Mouse (Mus musculus) frontal cortex, postnatal 14 days (tissue): ENCODE measurements around the gene Gpbp1.
A peak's percentile ranks its signal among the peaks of the same experiment; 100 is the strongest.

Experiments used
- DNase-seq, 2 experiments: peaks; one replicate each; pipeline ENCODE4 v3.0.0; 2022; ENCODE audit warnings: low spot score in 2 of 2

The Gpbp1 gene

DNA sequence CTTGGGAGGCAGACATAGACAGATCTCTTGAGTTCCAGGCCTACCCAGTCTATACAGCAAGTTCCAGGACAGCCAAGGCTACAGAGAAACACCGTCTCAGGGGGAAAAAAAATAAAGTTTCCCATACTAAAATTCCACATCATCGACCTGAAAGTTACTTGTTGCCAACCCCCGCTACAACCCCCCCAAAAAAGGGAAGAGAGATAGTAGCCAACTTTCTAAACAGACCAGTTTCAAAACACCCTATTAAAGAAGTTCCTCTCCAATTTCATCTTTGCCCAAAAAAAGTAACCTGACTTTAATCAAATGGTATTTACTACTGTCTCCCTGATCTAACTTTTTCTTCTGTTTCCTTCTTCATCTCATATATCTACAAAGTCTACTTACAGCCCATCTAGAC lies 22.6 kb downstream of the Gpbp1 start:
- DNase-seq, result no peak

DNA sequence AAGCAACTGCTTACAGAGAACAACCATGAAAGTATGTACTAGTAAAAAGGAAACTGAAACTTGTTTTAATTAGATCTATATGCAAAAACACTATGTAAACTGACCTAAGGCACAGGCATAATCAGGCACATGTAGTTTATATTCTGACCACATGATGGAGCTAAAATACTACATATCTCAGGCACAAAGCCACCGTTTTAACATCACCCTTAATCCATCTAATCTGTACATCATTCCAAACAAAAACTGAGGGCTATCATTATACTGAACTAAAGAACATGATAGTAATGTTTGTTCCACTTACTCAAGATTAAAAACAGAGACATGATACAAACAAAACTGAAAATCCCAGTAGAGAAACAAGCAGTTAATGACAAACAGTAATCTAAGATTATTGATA lies 28.5 kb downstream of the Gpbp1 start:
- no peak for DNase-seq

DNA sequence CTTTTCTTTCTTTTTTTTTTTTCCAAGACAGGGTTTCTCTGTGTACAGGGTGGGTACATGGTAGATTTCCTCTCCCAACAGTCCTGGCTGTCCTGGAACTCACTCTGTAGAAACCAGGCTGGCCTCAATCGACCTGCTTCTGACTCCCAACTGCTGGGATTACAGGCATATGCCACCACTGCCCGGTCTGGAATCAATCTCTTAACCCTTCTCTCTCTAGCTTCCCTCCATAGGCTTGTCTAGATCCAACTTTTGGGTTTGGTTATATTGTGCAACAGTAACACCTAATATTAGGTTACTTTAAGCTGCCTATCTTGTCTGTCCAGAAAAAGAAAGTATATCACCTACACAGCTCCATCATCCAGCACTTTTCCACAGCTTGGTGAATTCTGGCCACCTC lies 33.1 kb downstream of the Gpbp1 start:
- DNase-seq, result no peak

DNA sequence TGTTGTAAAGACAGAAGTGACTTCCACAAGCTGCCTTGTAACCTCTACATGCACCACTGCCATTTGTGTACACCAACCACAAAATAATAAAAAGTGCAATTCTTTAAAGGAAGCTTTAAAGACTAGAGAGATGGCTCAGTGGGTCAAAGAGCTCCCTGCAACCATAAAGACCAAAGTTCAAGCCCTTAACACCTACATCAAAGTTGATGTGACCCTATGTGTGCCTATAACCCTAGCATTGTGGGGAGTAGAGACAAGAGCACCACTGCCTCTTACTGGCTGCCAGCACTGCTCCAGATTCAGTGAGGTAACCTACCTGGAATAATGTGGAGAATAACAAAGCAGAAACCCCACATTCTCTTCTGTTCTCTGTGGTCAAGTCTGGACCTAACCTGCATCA lies 45.6 kb downstream of the Gpbp1 start:
- no peak for DNase-seq

DNA sequence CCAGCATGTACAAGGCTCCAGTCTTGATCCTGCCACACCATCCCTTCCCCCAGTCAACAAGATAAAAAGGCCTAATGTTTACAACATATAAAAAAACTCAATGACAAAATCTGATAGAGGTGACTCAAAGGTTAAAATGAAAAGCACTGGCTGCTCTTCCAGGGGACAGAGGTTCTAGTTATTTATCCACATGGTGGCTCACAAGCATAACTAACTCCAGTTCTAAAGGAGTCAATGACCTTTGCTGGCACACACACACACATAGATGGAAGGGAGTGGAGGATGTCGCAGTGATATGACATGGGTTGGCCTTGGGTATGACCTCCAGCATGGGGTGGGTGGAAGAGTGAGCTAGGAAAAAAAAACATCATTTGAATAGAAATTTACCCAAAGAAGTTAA lies 58.7 kb downstream of the Gpbp1 start:
- DNase-seq, result no peak

DNA sequence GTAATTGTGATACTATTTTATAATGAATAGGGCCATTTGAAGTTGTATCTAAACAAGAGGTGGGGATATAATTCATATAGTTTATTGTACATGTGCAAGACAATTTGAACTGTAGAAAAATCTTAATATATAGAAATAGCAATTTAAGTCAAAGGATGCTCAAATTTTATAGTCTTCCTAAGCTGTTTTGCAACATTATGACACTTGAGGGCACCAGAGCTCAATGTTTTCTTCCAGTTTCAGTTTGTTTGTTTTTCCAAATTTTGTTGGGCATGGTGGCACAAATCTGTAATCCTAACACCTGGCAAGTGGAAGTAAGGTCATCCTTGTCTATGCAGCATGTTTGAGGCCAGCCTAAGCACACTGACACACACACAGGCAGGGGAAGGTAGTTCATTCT lies 68.6 kb downstream of the Gpbp1 start:
- DNase-seq, result no peak

DNA sequence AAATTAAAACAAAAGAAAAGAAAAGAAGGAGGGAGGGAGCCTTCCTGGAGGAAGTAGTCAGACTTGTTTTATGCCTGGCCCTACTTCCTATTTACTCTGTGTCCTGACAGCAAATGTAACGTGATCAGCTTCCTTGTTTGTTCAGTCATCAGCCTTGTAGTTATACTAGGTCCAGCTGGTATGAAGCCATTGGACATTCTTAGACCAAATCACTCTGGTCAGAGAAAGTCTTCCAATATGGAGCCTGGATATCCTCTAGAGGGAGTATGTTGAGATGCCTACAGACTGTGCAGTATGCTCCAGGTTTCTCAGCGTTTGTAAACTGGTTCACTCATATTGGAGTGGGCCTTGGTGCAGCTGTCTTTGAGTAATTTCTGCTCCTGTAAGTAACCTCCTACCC lies 71.8 kb downstream of the Gpbp1 start:
- DNase-seq, result no peak

DNA sequence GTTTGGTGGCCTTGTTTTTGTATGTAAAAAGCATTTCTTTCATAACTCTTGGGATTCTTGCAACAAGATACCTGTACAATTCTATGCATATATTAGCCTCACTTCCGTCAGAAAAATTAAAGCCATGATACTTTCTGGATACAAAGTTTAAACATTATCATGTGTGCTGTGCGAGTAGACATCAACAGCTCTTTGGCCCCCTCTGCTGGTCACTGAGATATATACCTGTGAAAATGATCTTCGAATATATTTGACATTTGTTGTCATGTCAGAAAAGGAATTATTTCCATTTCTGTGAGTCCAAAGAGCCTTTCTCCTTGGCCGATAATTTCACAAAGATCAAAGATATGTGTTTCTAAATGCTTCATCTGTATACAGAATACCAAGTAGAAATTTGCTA lies 76.8 kb downstream of the Gpbp1 start:
- peak in 1 of 2 experiments; percentile 48 for DNase-seq

DNA sequence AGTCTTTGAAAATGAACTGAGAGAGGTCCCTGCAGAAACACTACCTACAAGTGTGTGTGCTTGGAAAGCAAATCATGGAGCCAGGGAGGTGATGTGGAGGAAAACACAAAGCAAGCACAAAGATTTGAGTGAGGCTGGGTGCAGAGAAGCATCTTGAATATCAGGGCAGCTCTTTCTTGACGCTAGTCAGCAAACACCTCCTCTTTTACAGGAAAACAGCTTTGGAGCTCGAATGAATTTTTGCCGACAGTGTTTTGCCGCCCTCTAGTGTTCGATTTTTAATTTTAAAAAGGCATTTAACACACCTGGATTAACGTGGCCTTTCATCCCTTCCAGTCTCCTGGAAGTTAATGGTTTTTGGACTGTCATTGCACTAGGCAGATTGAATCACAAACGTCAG lies 79.1 kb downstream of the Gpbp1 start:
- DNase-seq, result no peak

DNA sequence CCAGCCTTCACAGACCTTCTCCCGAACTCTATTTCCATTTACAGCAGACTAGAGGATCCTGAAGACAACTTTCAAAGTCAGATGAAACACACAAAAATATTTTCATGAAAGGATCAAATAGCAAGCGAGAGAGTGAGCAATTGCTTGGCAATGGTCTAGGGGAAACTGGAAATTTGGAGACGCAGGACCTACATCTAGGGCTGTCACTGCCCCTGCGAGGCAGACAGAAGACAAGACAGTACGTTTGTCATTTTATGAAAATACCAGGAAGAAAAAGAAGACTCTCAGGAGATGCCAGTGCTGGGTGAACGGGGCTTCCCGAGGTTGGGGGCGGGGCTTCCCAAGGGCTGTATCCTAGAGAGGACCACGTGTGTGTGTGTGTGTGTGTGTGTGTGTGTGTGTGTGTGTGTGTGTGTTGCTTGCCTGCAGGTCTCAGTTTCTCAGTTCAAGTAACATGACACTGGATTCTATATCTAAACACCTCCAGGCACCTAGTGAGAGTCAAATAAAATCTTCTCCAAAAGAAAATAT lies 83.0 kb downstream of the Gpbp1 start:
- no peak for DNase-seq

DNA sequence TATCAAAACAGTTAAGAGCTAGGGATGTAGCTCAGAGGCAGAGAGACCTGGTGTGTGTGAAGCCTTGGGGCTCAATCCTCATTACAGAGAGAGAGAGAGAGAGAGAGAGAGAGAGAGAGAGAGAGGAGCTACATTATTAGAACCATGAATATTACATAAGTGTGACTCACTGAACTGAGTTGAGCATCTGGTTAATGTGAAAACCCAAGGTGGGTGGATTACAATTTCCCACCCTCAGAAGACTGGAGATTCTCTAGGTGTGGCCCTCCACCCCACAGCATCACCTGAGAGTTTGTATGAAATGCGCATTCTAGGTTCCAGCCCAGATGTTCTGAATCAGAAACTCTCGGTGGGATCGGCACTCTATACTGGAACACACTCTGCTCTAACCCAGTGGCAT lies 84.0 kb downstream of the Gpbp1 start:
- DNase-seq, result no peak

DNA sequence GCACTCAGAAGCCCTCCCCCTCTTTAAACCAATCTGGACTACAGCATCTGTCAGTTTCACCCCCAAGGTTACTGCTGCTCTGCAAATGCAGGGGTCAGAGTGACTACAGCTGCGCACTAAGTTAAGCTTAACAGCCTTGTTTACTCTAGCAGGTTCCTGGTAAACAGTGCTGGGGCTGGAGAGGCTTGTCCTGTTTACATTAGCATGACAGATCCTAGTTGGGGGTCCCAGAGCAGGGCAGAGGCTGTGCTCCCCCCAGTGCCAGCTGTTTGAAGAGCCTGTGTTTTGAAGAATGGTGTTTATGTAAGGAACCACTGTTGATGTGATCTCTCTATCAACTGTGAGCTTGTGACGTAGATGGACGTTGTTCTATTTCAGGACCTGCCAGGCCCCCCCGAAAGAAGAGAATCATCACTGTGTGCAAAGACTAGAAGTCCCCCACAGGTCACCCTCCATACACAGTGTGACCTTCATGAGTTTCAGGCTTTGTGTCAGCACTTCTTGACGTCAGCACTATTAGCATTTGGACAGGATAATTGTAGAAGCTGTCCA lies 92.2 kb downstream of the Gpbp1 start:
- DNase-seq, result no peak

DNA sequence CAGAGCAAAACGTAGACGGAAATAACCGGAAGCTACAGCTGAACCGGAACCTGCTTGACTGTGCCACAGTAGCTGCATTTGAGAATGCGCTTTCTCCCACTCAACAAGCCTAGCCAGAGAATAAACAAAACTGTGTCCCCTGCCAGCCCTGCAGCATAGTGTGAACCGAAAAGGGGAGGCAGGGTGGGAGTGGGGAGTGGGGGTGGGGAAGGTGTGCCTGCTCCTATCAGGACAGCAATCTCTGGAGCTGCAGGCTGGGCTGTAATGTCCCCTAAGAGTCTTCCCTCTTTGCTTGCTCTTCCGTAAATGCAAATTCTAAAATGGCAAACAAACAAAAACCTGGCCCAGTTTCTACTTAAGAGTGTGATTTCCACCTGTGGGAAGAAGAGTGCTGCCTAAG lies 92.8 kb downstream of the Gpbp1 start:
- DNase-seq, result no peak

DNA sequence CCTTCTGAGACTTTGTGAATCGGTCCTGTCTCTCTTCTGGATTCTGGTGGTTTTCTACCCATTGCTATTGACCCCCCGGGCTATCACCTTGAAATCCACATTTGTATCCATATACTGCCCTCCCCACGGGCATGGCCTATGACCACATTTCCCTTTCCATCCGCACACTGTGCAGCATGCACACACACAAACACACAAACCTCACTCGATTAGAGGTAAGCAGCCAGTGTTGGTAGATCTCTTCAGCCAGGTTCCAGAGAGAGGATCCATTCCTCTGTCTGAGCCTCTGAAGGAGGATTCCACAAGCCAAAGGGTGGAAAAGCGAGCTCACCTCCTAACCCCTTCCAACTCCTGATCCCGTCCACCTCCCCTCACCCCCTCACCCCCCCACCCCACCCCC lies 94.4 kb downstream of the Gpbp1 start:
- no peak for DNase-seq

DNA sequence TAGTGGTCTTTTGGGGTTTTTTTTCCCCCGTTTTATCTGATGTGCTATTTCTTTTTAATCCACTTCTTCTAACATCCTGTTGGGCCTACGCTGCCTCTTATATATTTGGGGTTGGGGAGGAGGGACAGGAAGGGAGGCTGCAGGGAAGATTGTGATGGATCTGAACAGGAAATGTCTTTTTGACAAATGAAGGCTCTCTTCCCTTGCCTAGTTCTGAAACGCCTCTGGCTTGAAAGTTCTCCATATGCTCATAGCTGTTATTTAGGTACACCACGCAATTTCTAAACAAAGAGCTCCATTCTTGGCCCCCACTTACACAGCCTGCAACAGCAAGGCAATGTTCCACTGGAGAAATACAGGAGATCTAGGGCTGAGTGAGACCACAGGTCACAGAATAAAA lies 95.0 kb downstream of the Gpbp1 start:
- no peak for DNase-seq

DNA sequence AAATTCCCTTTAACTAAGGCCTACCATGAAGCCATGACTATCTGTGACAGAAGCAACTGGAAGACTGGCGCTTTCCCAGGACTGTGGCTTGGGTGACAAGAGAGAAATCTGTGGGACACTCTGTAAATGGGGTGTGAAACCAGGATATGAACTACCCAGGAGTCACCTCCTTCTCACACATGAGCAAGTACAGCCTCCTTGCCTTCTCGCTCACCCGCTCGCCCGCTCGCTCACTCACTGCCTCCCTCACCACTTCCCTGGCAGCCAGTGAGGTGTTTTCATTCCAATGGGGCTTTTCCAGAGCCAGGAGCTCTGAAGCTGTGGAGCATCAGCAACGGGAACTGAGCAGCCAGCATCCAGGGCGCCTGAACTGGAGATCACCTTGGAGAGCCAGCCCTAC lies 95.6 kb downstream of the Gpbp1 start:
- DNase-seq, result peak in 1 of 2 experiments; percentile 21

DNA sequence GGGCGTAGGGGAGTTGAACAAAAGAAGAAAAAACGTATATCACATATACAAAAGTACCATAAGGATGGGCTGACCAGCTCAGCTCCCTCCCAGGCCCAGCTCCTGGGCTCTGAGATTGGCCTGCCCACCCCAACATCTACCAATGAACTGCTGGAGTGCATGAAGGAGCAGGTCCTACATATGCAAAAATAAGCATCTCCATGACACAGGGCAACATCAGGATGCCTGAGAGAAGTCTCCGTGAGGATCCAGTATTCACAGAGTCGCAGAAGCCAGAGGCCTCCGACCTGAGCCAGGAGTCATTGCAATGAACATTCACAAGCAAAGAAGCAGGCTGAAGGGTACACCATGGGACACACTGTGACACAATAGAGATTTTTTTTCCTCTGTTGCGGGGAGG lies 96.5 kb downstream of the Gpbp1 start:
- no peak for DNase-seq

DNA sequence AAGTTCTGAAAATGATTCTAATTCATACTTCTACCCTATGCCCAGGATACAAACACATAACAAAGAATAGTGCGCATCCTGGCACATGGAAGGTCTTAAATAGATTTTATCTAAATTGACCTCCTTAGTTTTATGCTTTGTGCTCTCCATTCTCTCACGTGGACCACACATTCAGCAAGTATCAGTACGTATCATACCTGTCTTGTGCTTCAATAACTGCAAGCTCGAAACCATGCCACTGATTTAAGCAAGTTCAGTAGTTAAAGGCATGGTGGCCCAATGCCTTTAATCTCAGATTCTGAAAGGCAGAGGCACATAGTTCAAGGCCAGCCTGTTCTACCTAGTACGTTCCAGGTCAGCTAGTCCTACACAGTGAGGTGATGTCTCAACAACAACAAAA lies 98.5 kb downstream of the Gpbp1 start:
- DNase-seq, result no peak

DNA sequence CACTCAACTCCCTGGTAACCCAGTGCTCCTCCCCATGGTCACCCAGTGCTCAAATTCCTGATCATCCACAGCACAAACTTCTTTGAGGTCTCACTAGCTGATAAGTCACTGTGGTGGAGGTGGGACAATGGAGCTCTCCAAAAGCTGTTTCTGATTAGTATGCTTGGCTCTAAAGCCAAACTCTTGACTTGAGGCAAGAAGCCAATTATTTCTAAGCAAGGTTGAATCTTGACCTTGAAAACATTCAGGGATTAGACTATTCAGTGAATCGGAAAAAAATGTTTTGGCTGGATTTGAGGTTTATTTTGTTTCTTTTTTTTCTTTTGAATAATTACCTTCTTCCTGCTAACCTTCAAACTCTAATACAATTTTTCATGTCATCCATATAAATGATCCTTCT lies 98.9 kb downstream of the Gpbp1 start:
- no peak for DNase-seq

DNA sequence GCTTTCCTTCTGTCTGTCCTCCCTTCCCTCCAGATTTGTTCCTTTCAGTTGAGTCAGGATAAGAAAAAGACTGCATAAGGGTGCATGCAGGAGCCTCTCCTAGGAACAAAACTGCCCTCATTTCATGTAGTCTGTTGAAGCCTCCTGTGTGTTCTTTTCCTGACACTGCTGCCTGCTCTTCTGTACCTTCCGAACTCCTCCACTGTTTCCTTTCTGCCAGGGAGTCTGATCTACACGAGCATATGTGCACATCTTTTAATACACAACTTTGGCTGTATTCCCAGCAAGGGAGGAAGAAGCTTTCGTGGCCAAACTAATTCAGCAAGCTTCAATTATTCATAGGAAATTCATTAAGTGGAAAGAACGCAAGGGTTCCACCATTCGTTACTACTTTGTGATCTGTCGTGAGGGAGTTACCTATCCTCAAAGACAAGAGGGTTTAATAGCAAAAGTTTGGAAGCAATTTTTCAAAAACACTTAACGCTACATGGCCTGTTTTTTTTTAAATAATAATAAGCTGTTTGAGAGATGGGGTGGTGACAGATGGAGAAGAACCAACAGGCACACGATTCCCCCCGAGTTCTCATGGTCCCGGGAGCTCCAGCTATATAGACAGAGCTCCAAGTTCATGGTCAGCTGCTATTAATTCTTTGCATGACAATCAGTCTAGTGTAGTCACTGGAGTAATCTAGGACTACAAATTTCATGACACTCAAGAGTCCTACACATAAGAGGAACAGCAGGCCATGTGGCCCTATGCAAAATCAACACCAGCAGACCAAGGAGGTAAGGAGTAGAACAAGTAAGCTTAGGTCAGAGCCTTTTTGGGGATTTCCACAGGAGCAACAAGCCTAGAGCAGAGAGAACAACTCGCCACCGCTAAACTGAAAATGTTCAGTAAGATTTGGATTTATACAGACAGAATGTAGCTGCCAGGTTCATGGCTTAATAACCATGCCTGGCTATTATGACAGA lies 105.6 kb downstream of the Gpbp1 start:
- DNase-seq, result no peak
